Mouse (Mus musculus): ENCODE results near the gene Phox2b.

DNA sequence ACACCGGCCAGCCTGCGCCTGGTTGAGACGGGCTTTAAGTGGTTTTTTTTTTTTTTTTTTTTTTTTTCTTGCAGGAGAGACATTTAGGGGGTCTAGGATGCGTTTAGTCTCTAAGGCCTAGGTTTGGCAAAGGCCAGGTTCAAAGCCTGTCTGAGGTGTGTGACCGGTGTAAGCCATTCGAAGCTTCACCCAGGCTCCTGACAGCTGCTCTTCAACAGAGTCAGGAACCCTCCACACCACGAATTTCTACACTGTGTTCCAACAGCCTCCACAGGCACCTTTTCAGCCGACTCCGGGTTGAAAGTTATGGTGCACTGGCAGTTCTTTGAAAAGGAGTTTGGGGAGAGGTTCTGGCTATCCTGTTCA, 2.3 kb upstream of the Phox2b start:
- TF ChIP-seq ZC3H11A (IDR thresholded peaks at IDR 0.05; ENCODE audit: borderline replicate concordance, low read depth, low read length): no peak
- no peak for TF ChIP-seq CHD2 (IDR thresholded peaks at IDR 0.05; ENCODE audit: low read depth, low read length)

Data from ES-E14 (cell line).